Mouse (Mus musculus): ENCODE measurements around the gene Gab3.

Gab3 gene

DNA sequence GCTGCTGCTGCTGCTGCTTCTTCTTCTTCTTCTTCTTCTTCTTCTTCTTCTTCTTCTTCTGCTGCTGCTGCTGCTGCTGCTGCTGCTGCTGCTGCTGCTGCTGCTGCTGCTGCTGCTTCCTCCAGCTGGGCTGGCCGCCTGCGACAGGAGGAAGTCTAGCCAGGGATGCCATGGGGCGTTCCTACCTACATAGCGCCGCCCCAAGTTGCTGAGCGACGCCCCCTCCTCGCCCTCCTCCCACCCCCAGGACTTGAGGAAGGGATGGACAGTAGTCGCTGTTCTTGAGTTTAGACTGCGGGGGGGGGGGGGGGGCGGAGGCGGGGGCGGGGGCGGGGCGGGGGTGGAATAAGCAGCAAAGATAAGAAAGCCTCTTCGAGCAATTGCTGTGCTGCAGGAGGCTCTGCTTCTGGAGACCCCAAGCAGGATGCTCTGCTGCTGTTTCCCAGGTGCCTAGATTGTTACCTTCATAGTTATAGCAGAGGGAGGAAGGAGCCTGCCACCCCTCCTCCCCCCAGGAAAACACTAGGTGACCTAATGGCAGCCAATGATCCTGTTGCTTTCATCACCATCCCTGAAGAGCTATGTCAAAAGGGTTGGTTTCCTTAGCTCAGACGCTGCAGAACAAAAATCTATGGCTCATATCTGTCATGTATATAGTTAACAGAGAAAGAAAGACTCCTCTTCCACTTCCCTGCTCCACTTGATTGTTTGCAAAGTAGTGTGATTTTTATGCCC is at the start of gene Gab3:
Gene Gab3 (minus strand): TSS at position 685 of the 735 bp plus-strand sequence.
- peak in 1 of 2 experiments; percentile 38 for DNase-seq (ENCODE audit: low spot score in 2 of 2)

DNA sequence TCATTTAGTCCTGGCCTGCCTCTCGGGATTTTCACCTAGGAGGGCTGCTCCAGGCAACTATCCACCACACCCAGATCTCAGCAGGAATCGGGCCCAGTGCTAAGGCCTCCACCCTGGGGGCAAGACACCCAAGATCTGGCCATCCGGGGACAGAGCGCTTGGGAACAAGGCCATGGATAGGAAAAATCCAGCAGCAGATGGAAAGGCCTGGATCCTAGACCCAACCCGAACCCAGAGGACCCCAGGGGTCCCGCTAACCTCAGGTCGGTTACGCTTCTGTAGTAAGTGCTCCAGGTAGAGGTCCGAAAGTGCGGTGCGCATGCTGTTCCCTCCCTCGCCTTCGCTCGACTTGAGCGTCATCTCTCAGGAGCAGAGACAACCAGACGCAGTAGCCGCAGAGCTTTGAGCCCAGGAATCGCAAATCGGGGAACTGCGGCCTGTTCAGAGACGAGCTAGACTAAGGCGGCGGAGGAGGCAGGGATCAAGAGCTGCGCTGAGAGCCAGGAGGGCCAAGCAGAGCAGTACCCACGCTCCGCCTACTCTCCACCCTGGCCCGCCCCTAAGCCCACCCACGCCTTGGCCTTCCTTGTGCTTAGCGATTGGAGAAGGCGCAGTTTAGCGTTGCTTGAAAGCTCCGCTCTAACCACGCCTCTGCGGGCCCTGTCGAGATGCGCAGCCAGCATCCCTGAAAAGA is 45.4 kb upstream of the Gab3 start, which contains the start of gene Mpp1:
Gene Mpp1 (minus strand): TSS at position 550 of the 694 bp plus-strand sequence.
- DNase-seq (ENCODE audit: low spot score in 2 of 2), result peak; percentile 62 to 66

DNA sequence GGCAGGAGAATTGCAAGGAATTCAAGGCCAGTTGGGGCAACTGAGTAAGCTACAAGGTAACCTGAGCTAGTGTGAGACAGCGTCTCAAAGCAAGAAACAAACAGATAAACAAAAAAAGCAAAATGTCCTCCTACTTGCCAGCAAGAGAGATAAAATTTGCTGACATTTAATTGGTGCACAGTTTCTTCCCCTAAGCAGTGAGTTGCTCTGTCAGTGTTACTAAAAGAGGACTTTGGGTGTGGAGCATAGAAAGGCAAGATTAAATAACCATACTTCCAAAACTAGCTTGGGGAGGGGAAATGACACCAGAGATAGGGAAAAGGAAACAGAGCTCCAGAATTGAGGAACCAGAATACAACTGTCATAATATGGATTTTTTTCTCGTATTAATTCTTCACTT is 44.2 kb upstream of the Gab3 start:
- no peak for DNase-seq (ENCODE audit: low spot score in 2 of 2)

DNA sequence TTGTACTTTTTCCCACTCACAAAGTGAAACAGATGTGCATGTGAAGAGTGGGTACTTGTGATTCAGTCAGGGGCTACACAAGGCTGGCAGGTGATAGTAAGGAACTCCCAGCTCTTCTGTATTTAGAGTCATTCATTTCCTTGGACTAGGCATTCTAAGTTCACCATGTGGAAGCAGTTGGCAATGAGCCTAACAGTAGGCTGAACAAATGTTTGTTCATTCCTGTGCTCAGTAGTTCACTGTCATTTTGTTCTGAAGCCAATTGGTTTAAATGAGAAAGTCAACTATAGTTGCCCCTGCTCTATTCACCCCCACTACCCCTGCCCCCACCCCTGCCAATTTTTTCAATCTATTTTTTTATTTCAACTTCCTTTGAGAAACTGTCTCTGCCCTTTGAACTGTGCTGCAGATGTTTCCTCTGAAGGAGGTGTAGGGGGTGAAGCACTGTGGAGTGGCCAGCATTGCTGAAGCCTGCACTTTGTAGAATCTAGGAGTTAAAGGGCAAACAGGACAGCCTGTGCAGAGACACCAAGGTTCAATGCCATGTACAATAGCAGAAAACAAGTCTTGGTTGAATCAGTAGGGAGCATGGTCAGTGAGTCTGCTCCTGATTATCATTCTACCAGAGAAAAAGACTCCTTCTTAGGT is 43.2 kb upstream of the Gab3 start:
- DNase-seq (ENCODE audit: low spot score in 2 of 2), result no peak

DNA sequence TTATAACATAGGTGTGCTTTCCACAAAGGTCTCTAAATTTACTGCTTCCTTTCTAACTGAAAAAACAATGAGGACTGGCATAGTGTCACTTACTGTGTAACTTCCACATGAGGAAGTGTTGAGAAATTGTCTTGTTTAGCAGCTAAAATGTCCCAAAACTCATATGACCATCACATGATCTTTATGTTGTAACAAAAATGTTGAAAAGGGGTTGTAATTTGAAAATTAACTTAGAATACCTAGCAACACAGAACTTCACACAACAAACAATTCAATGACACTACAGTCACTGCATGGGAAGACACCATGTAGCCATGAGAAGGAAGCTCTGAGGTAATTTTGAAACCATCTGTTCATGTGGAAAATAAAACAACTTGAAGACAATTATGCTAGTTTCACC is 41.6 kb upstream of the Gab3 start:
- no peak for DNase-seq (ENCODE audit: low spot score in 2 of 2)

DNA sequence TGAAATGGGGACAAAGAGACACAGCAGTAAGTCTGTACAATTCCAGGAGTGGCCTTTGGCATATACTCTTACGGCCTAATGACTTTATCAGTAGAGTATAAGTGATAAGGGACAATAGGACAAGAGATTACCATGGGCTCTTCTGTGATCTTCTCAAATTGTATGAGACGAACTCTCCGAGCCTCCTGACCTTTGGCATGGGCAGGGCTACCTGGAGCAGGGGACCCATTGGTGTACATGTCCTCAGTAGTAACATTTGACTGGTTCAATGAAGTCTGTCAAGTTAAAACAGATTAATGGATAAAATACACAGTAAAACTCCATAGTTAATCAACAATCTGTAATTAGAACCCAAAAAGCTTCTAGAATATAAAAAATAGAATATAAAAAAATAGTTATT is 40.3 kb upstream of the Gab3 start:
- DNase-seq (ENCODE audit: low spot score in 2 of 2), result no peak

DNA sequence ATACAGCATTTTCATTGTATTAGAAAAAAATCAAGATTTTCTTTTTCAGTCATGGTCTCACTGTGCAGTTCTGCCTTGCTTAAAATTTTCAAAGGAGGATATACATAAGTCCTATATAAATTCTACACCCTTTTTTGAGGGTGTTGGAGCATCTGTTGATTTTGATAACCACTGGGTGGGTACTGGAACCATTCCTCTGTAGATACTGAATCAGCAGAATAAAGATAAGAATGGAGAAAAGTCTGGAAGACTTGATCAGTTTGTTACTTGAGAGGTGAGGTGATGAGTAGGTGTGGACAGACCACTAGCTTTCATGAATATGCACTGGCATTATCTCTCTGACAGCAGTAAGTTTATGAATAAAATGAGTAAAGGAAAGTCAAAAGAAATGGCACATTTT is 30.3 kb upstream of the Gab3 start:
- no peak for DNase-seq (ENCODE audit: low spot score in 2 of 2)

DNA sequence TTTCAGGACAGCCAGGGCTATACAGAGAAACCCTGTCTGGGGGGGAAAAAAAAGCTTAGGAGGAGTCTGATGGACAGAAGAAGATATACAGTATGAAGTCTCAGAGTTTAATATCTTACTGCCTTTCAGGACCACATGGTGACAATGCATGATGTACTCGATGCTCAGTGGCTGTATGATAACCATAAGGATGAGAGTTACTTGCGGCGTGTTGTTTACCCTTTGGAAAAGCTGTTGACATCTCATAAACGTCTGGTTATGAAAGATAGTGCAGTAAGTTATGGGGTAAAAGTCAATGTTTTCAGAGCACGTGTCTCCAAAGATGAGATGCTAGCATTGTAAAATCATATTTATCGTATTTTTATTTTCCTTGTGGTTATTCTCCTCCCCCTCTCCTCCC is 17.0 kb upstream of the Gab3 start:
- no peak for DNase-seq (ENCODE audit: low spot score in 2 of 2)

DNA sequence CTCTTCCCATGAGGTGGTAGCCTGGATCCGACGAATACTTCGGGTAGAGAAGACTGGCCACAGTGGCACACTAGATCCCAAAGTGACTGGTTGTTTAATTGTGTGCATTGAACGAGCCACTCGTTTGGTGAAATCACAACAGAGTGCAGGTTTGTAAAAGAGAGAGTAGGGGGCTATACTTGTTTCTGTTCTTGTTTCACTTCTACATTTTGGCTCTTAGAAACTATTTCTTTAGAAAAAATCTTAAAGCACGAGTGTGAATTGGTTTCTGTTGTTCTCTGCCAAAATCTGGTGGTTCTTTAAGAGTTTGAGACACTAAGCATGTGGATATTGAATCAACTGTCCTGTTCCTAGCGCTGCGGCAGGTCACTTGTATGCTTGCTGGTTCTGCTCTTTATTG is 13.5 kb upstream of the Gab3 start:
- DNase-seq (ENCODE audit: low spot score in 2 of 2), result no peak

DNA sequence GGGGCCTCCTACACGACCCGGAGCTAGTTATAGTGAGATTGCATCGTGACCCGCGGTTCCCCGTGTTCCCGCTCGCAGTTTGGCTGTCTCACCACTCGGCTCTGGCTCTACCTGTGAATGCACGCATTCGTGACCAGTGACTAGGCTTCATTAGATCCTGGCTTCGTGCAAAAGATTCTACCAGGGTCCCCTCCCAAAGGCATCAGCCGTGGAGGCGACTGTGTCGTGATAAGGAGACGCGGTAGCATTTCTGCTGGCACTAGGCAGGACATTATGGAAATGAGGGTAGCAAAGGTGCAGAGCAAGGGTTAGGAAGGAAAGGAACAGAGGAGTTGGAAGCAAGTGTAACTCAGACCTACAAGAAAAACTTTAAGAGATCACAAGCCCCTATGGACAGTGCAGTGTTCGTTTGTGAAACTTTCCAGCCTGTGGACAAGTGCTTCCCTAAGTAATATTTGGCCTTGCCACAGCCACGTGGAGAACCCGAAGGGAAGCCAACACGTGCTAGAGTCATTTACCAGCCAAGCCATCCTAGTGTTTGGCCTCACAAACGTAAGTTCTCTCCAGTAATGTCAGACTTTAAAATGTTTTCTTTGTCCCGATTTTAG is 11.0 kb upstream of the Gab3 start:
- DNase-seq (ENCODE audit: low spot score in 2 of 2), result no peak

DNA sequence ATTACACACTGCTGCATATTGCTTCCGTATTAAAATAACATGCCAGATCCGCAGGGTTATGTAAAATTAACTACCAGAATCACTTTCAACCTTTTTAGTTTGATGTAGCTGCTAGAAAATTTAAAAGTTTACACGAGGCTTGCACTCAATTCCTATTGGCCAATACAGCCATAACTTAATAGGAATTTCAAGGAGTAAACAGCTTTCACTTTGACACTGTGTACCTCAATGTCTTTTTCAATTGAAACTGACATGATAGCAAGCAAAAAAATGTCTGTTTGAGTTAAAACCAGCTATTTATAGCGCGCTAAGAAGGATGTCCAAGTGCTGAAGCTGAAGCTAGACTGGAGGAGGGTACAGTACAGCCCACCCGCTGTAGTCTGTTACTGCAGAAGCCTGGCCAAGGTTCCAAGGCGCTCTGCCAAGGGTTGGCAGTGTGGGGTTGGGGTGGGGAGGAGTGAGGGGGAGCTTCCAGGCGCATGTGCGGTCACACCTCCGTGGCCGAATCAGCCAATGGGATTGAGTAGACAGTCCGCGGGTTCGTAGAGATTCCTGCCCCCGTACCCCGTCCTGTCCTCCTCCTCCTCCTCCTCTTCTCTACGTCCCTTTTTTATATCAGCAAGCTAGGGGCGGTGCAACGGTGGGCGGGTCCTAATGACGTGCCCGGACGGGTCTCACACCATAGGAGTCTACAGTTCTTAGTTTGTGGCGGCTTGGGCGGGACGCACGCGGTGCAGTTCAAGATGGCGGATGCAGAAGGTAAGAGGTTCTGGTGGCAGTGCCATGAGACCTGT is 10.3 kb upstream of the Gab3 start, which contains the start of gene Dkc1:
Gene Dkc1 (plus strand): TSS at position 486 of the 794 bp plus-strand sequence.
- DNase-seq (ENCODE audit: low spot score in 2 of 2), result peak; percentile 88 to 89

DNA sequence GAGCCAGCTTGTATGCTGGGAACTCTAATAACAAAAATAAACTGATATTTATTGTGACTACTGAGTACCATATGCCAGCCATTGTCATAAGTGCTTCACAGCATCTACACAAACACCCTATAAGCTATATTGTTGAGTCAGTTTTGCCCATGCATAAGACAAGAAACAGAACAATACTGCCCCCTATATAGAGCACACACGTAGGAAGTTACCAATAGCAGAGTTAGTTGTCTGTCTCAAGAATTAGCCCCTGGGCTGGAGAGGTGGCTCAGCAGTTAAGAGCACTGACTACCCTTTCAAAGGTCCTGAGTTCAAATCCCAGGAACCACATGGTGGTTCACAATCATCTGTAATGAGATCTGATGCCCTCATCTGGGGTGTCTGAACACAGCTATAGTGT is 396 bp upstream of the Gab3 start:
- no peak for DNase-seq (ENCODE audit: low spot score in 2 of 2)

DNA sequence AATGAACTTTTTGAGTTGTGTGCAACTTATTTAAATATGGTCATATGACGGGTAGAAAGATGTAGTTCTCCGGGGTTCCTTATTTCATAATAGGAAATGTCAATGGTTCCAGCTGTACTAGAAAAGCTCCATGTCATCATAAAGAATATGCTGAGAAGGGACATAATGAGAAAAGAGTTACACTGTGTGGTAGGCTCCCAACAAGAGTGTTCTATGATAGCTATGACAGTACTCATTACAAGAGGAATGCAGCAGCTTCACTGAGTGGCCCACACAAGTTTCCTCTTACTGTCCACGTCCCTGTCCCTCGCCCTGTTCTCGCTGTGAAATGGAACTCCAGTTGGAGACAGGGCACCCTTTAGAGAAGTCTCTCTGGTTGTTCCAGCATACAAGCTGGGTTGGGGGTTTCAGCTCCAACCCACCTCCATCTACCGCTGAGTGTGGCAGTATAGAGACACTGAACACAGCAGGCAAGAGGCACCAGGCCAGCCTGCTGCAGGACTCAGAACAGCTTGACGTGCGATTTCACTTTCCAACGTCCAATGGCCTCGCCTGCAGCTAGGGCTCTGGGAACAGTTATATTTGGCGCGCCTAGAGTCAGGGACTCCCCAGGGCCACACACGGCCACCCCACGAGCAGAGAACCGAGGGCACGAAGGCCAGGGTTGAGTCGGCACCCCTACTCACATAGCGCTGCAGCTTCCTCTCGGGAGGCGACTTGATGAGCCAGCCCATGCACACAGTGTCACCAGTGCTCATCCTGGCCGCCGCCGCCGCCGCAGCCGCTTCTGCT is 1.1 kb downstream of the Gab3 start:
- peak; percentile 24 to 34 for DNase-seq (ENCODE audit: low spot score in 2 of 2)

DNA sequence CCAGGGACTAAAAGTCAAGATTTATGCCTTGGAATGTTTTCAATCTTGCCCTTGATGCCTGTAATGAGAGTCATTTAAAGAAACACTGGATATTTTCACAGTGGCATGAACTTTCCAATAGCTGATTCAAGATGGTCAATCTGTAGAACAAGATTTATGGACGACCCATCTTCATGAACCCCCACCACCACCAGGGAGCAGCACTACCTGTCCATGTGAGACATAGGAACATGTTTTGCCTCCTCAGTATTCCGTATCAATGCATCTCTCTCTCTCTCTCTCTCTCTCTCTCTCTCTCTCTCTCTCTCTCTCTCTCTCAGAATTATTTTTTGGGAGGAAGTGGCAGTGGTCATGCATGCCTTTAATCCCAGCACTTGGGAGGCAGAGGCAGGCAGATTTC is 2.9 kb downstream of the Gab3 start:
- DNase-seq (ENCODE audit: low spot score in 2 of 2), result no peak

DNA sequence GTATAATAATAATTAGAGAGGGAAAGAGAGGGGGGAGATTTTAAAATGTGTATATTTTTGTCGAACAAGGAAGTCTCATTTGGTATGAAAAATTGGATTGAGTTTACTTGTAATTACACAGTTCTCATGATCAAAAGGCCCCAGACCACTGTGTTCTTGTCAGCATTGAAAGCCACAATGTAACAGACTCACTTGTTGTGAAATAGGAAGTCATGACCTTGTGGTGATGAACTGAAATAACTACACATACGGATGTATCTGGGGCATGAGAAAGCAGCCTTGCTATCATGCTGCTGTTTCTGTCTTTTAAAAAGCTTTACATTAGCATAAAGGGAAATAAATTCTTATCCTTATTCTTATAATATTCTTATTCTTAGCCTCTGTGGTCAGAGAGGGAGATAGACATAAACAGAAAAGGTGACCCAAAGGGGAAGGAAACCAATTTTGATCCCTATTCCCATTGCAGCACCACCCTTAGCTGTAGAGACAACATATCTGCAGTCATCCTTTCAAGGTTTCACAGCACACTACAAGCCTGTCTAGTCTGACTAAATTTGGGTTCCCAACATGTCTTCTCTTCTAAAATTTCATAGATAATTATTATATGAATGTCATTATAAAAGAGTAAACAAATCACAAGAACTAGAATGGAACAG is 29.0 kb downstream of the Gab3 start:
- DNase-seq (ENCODE audit: low spot score in 2 of 2), result no peak

DNA sequence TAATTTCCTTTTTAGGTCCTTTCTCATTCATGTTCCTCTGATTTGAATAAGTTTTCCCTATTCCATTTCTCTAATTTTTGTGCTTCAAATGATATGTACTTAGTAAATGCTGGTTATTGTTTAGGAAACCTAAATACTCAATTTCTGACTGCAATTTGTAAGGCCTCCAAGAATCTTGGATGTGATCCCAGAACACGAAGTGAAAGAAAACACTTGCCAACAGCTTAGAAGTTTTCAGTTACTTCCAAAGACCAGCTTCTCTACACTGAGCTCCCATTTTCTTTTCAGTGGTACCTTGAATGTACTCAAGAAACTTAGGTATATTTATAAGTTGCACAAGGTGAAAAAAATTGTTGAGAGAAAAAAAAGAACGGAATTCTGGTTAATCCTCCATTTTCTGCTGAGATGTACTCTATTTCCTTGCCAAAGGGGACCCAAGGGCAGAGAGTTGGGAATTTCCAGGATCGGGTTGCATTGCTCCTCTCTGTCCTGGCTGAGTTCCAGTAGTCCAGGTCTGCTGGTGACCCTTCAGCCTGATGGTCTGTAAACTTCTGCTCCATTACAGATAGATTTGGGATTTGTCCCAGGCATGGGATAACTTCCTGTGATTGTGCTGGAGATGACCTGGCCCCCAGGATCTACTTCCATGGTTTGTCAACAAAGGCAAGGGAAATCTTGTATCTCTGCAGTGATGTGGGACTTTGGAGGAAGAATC is 38.2 kb downstream of the Gab3 start:
- DNase-seq (ENCODE audit: low spot score in 2 of 2), result peak in 1 of 2 experiments; percentile 11

DNA sequence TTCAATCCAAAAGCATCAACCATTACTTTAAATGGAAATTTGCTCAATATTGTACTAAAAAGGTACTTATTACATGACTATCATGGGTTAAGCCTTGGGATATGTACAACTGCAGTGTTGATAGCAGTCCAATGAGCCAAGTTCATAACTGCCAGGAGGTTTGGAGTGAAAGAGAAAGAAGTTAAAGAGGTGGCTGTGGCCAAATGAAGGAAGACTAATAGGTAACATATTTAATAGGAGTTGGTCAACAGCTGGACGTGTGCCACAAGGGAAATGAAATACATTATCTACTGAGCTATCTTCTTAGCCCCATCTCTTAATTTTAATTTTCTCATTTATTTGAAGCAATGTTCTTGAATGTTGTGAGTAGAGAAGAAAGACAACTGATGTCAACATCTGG is 39.3 kb downstream of the Gab3 start:
- DNase-seq (ENCODE audit: low spot score in 2 of 2), result no peak

DNA sequence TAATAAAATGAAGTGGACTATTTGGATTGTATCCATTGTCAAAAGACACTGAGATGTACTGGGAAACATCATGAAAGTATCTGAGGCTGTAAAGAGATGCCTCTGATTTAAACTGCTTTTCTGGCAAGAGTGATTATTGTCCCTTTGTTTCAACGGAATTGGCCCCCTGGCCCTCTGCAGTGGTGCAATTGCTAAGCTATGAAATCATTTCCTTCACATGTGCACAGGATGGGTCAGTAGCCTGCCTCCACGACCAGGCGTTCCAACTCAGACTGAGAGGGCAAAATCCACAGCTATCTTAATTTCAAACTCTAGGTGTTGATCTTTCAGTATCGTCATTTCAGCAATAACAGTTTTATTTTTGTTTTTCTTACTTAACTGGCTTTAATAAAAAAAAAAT is 40.7 kb downstream of the Gab3 start:
- DNase-seq (ENCODE audit: low spot score in 2 of 2), result no peak

DNA sequence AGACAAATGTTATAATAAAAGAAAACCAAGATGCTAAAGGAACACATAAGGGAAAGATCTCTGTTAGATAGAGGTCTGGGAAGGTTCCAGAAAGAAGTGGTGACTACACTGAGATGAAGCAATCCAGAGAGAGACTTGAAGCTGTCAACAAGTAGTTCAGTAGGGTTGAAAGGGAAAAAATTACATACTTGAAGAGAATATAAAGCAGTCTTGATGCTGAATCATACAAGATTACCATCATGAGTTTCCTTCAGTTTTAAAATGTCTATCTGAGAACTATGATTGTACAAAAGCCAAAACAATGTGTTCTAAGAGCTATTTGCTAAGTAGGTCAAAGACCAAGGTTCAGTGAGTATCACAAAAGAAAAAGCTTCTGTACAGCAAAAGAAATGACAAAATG is 48.6 kb downstream of the Gab3 start:
- DNase-seq (ENCODE audit: low spot score in 2 of 2), result no peak

DNA sequence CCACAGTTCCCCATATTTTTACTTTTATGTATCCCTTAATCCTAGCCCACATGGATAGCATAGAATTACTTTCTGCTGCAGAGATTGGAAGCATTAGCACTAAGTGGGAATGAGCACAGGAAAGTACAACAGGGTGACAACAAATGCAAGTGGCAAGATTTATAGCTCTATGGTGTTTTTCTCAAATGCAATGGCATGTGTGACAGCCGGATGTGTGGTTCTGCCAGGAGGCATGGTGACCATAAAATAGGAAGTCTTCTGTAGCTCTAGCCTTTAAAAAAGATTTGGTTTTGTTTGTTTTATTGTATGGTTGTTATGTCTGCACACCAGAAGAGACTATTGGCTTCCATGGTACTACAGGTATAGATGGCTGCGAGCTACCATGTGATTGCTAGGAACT is 50.1 kb downstream of the Gab3 start:
- no peak for DNase-seq (ENCODE audit: low spot score in 2 of 2)
